Mouse (Mus musculus): ENCODE results near the gene Smarce1.
"Not testable (repeated sequence)": the region's sequence is repeated elsewhere in the genome, so short reads cannot be mapped to it uniquely, and the experiment has no call there.

Gene Smarce1

GRCm38 (mm10) chr11:99230261-99231048 lies at the start of gene Smarce1:
Smarce1 (minus strand) TSS chr11:99231017.
- peak; percentile 86 for ATAC-seq (ENCODE audit: low TSS enrichment)

- ATAC-seq (ENCODE audit: low TSS enrichment) = no peak
Observed at GRCm38 (mm10) chr11:99279986-99280385, 49.2 kb upstream of the Smarce1 start.

GRCm38 (mm10) chr11:99276786-99277185 lies 46.0 kb upstream of the Smarce1 start:
- no peak for ATAC-seq (ENCODE audit: low TSS enrichment)

- ATAC-seq (ENCODE audit: low TSS enrichment) = no peak
Observed at GRCm38 (mm10) chr11:99275624-99276023, 44.8 kb upstream of the Smarce1 start.

- no peak for ATAC-seq (ENCODE audit: low TSS enrichment)
Observed at GRCm38 (mm10) chr11:99272721-99273120, 41.9 kb upstream of the Smarce1 start.

GRCm38 (mm10) chr11:99269192-99269591 lies 38.4 kb upstream of the Smarce1 start:
- no peak for ATAC-seq (ENCODE audit: low TSS enrichment)

- no peak for ATAC-seq (ENCODE audit: low TSS enrichment)
Observed at GRCm38 (mm10) chr11:99265796-99266195, 35.0 kb upstream of the Smarce1 start.

- peak; percentile 92 for ATAC-seq (ENCODE audit: low TSS enrichment)
Observed at GRCm38 (mm10) chr11:99265220-99265619, 34.4 kb upstream of the Smarce1 start.

GRCm38 (mm10) chr11:99256213-99256612 lies 25.4 kb upstream of the Smarce1 start:
- no peak for ATAC-seq (ENCODE audit: low TSS enrichment)

GRCm38 (mm10) chr11:99255316-99255715 lies 24.5 kb upstream of the Smarce1 start:
- ATAC-seq (ENCODE audit: low TSS enrichment) = no peak

GRCm38 (mm10) chr11:99253893-99254292 lies 23.1 kb upstream of the Smarce1 start:
- no peak for ATAC-seq (ENCODE audit: low TSS enrichment)

GRCm38 (mm10) chr11:99252671-99253070 lies 21.9 kb upstream of the Smarce1 start:
- ATAC-seq (ENCODE audit: low TSS enrichment) = no peak

- peak; percentile 15; the same call in 1 of the 2 replicates for ATAC-seq (ENCODE audit: low TSS enrichment)
Observed at GRCm38 (mm10) chr11:99250666-99251065, 19.8 kb upstream of the Smarce1 start.

GRCm38 (mm10) chr11:99250241-99250640 lies 19.4 kb upstream of the Smarce1 start:
- ATAC-seq (ENCODE audit: low TSS enrichment) = peak; percentile 98

GRCm38 (mm10) chr11:99249115-99249514 lies 18.3 kb upstream of the Smarce1 start:
- ATAC-seq (ENCODE audit: low TSS enrichment) = no peak

GRCm38 (mm10) chr11:99247916-99248315 lies 17.1 kb upstream of the Smarce1 start:
- no peak for ATAC-seq (ENCODE audit: low TSS enrichment)

- not testable (repeated sequence) for ATAC-seq (ENCODE audit: low TSS enrichment)
Observed at GRCm38 (mm10) chr11:99244519-99244918, 13.7 kb upstream of the Smarce1 start.

- peak; percentile 95 for ATAC-seq (ENCODE audit: low TSS enrichment)
Observed at GRCm38 (mm10) chr11:99243820-99244374, 13.1 kb upstream of the Smarce1 start, which contains the start of gene Krt222. Krt222 (minus strand) TSS chr11:99244085.

- no peak for ATAC-seq (ENCODE audit: low TSS enrichment)
Observed at GRCm38 (mm10) chr11:99243200-99243819, 12.5 kb upstream of the Smarce1 start.

GRCm38 (mm10) chr11:99242056-99242455 lies 11.2 kb upstream of the Smarce1 start:
- no peak for ATAC-seq (ENCODE audit: low TSS enrichment)

- no peak for ATAC-seq (ENCODE audit: low TSS enrichment)
Observed at GRCm38 (mm10) chr11:99238468-99238867, 7.7 kb upstream of the Smarce1 start.

- ATAC-seq (ENCODE audit: low TSS enrichment) = no peak
Observed at GRCm38 (mm10) chr11:99231049-99231816, 416 bp upstream of the Smarce1 start.
